Mouse (Mus musculus) bone marrow macrophage, adult 2 months (primary cell): ENCODE measurements at regions not wholly inside any gene's neighbourhood (a gene's known extent, or its start where the extent isn't known, plus 50 kb on each side); places are given as distances from the start of the nearest gene placed in this dataset.
"Not testable (repeated sequence)": the region's sequence is repeated elsewhere in the genome, so short reads cannot be mapped to it uniquely, and the experiment has no call there.

Experiments used
- H3K27ac ChIP-seq: 2 replicates; pipeline ENCODE4 v1.5.1; 2012; ENCODE audit warnings: low read depth, low read length; ENCODE audit not compliant: insufficient read depth
- H3K4me1 ChIP-seq: 2 replicates; pipeline ENCODE4 v1.6.1; 2012; ENCODE audit warnings: low read length; ENCODE audit not compliant: control insufficient read depth, insufficient read depth
- H3K4me3 ChIP-seq: 2 replicates; pipeline ENCODE4 v1.5.1; 2012; ENCODE audit warnings: mild to moderate bottlenecking, low read length, moderate library complexity; ENCODE audit not compliant: insufficient read depth
- CTCF ChIP-seq: IDR thresholded peaks from 2 replicates; pipeline ENCODE4 v1.5.1; 2012; ENCODE audit warnings: low read depth, mild to moderate bottlenecking, low read length, moderate library complexity
- POLR2A ChIP-seq: IDR thresholded peaks from 2 replicates; pipeline ENCODE4 v1.6.1; 2012; ENCODE audit warnings: mild to moderate bottlenecking, low read depth, low read length, borderline replicate concordance

- H3K27ac ChIP-seq = no peak overlapping the region
- no peaks in the 10 kb centered on the region for H3K4me1 ChIP-seq
- TF ChIP-seq POLR2A = no peak
- TF ChIP-seq CTCF = no peak
- no peak overlapping the region for H3K4me3 ChIP-seq
These were observed 83.0 kb downstream of the Rps12 start for GRCm38 (mm10) chr10:23704048-23704447.

DNA sequence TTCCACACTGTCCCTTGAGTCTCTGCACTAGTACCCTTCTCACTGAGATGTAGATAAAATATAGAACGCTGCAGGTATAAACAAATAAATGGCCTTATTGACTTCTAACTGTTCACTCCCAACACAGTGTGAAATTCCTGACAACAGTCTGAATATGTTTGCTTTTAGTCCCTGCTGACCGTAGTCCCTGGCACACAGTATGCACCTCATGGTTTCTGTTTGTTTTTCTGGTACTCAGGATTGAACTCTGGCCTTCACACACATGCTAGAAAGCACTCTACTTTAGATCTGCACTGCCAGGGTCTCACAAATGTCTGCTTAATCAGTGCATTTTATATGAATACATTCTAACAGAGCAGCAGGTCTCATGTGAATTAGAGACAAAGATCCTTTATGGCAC lies 95.8 kb downstream of the Rps12 start:
- TF ChIP-seq POLR2A (no peak), CTCF (no peak)
- no peak overlapping the region for H3K27ac ChIP-seq
- no peak overlapping the region for H3K4me3 ChIP-seq
- no peaks in the 10 kb centered on the region for H3K4me1 ChIP-seq

- Histone ChIP-seq H3K4me3 (no peak overlapping the region), H3K4me1 (no peaks in the 10 kb centered on the region), H3K27ac (no peak overlapping the region)
- no peak for TF ChIP-seq CTCF
- no peak for TF ChIP-seq POLR2A
These were observed 100.1 kb downstream of the Rps12 start for GRCm38 (mm10) chr10:23686969-23687368.

DNA sequence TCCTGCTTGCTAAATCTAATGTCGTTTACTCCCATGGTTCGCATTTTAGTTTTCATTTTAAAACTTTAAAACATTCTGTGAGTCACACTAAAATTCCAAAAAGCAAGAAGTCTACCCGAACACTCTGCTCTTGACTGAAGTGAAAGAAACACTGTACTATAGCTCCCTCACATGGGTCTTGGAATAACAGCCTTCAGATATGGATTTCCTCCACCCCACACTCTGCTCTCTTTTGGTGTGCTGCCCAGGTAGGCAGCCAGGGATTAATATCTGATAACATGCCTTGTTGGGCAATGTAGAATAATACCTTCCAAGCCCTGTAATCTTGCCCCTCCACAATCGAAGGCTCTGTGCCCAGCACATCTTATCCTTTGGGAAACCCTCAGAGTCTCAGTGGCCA lies 104.0 kb downstream of the Rps12 start:
- H3K4me1 ChIP-seq = no peaks in the 10 kb centered on the region
- no peak overlapping the region for H3K4me3 ChIP-seq
- H3K27ac ChIP-seq = no peak overlapping the region
- no peak for TF ChIP-seq CTCF
- no peak for TF ChIP-seq POLR2A

DNA sequence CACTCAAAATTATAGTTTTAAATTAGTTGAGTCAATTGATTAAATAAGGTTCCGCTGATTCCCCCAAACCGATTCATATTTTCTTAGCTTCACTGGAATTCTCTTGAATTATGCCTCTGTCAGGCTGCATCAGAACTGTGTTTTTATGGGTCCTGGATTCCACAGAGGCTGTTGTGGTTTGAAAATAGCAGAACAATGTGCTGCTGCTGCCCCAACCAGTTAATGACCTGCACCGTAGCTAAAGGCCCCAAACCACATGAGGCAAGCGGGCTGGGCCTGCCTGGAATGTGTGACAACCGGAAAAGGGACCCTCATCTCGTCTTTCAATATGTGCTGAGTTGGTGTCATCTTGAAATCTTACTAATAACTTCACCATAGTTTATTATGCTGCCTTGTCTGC lies 111.2 kb downstream of the Rps12 start:
- no peak overlapping the region for H3K4me3 ChIP-seq
- TF ChIP-seq POLR2A = no peak
- TF ChIP-seq CTCF = no peak
- no peak overlapping the region for H3K27ac ChIP-seq
- H3K4me1 ChIP-seq = no peaks in the 10 kb centered on the region

GRCm38 (mm10) chr10:23674633-23675515 lies 112.2 kb downstream of the Rps12 start:
- TF ChIP-seq CTCF (no peak), POLR2A (no peak)
- Histone ChIP-seq H3K4me1 (no peaks in the 10 kb centered on the region), H3K27ac (no peak overlapping the region), H3K4me3 (no peak overlapping the region)

DNA sequence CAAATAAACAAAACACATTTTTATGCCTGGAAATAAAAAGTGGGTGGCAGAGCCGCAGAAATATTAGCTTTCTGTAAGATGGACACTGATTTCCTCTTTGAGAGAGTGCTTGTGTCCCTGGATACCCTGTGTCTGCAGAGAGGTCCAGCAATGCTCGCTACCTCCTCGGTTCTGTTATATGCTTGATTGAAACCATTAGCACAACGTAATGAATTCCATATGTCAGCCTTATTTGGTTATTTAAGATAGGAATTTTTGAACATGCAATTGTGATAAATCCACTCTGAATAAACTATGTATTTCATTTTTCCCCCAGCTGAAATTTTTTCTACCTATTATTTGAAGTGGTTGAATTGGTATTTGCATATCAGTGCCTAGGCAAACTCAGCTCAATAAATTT lies 114.8 kb downstream of the Rps12 start:
- Histone ChIP-seq H3K4me3 (no peak overlapping the region), H3K27ac (no peak overlapping the region), H3K4me1 (no peaks in the 10 kb centered on the region)
- TF ChIP-seq CTCF = no peak
- TF ChIP-seq POLR2A = no peak

GRCm38 (mm10) chr10:23671494-23671893 lies 115.6 kb downstream of the Rps12 start:
- no peak overlapping the region for H3K27ac ChIP-seq
- TF ChIP-seq POLR2A (no peak), CTCF (peak; percentile 46; the same call in 1 of the 2 replicates)
- no peaks in the 10 kb centered on the region for H3K4me1 ChIP-seq
- H3K4me3 ChIP-seq = no peak overlapping the region

DNA sequence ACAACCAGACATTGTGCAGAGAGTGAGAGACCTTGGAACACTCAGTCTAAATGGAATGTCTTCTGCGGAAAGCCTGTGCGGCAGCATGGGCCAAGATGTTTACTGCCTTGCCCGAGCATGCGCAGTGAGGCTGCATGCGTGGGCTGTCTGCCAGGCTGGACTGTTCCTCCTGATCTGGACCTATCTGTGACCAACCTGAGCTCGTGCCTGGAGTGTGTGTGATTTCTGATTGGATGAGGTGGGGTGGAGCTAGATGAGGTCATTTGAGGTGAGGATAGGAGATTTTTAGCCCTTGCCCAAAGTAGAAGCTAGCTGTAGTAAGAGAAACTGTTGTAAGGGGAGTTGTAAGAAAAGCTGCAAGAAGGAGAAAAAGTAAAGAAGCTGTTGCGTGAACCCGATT lies 121.2 kb downstream of the Rps12 start:
- not testable (repeated sequence) for H3K4me3 ChIP-seq, H3K4me1 ChIP-seq, H3K27ac ChIP-seq

- H3K27ac ChIP-seq = no peak overlapping the region
- no peak overlapping the region for H3K4me3 ChIP-seq
- no peaks in the 10 kb centered on the region for H3K4me1 ChIP-seq
- no peak for TF ChIP-seq CTCF
- no peak for TF ChIP-seq POLR2A
These were observed 160.9 kb downstream of the Rps12 start for GRCm38 (mm10) chr10:23626201-23626600.

GRCm38 (mm10) chr10:23612030-23612429 lies 175.0 kb downstream of the Rps12 start:
- no peak overlapping the region for H3K4me3 ChIP-seq
- H3K27ac ChIP-seq = no peak overlapping the region
- TF ChIP-seq POLR2A = no peak
- TF ChIP-seq CTCF = no peak
- no peaks in the 10 kb centered on the region for H3K4me1 ChIP-seq
